Mouse (Mus musculus): Measurements from ENCODE around the gene Fggy. TPM values are rescaled to one million over a fixed set of nuclear protein-coding genes. Genes with fewer than 3 reads are reported as not detected.

Fggy gene
- total and polyA plus RNA-seq, 2 experiments from 2014 or later: 2.7 to 3.9 TPM

- Histone ChIP-seq H3K36me3 (replicated peaks; ENCODE audit: control insufficient read depth, insufficient read depth, low read length) (no peaks in the 10 kb centered on the region), H3K27ac (ENCODE audit: low read depth) (no peak overlapping the region), H3K4me1 (ENCODE audit: control insufficient read depth, insufficient read depth) (no peaks in the 10 kb centered on the region), H3K9me3 (replicated peaks; ENCODE audit: control insufficient read depth, low read length) (no peaks in the 10 kb centered on the region), H3K4me2 (ENCODE audit: low read depth, low read length) (no peak overlapping the region), H3K27me3 (ENCODE audit: control insufficient read depth, insufficient read depth, low read length) (no peaks in the 10 kb centered on the region), H3K4me3 (ENCODE audit: low read depth, low read length) (no peak overlapping the region), H3K9ac (replicated peaks; ENCODE audit: low read depth, low read length) (no peak overlapping the region)
- whole genome bisulfite sequencing: 46% methylated on average over 2 of the region's 2 CpGs
- no peak for TF ChIP-seq CTCF (IDR thresholded peaks at IDR 0.05; ENCODE audit: low read depth)
- TF ChIP-seq EP300 (IDR thresholded peaks at IDR 0.05; ENCODE audit: low read depth): no peak
- DNase-seq (ENCODE audit: low spot score) (no peak), ATAC-seq (ENCODE audit: insufficient read depth, low read depth) (no peak)
Observed at GRCm38 (mm10) chr4:95895199-95895754, 338.0 kb downstream of the Fggy start.

DNA sequence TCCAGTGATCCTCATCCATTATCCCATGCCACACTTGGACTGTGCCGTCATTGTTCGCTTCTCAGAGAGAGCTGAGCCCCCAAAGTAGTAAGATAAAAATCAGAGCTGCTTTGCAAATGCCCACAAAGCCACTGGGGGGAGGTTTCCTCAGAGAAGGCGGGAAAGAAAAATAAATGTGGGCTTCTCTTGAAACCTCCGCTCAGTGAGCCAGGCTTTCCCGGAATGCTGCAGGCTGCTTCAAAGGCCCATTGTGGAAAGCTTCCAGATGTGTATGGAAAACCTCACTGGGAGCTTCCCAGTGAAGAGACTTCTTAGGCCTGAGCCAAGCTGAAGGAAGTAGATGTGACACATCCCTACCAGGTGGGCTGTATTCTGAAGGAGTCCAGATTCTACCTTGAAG lies 339.3 kb downstream of the Fggy start:
- Histone ChIP-seq H3K9ac (replicated peaks; ENCODE audit: low read depth, low read length) (no peak overlapping the region), H3K4me3 (ENCODE audit: low read depth, low read length) (no peak overlapping the region), H3K9me3 (replicated peaks; ENCODE audit: control insufficient read depth, low read length) (no peaks in the 10 kb centered on the region), H3K4me2 (ENCODE audit: low read depth, low read length) (no peak overlapping the region), H3K4me1 (ENCODE audit: control insufficient read depth, insufficient read depth) (no peaks in the 10 kb centered on the region), H3K27me3 (ENCODE audit: control insufficient read depth, insufficient read depth, low read length) (no peaks in the 10 kb centered on the region), H3K36me3 (replicated peaks; ENCODE audit: control insufficient read depth, insufficient read depth, low read length) (no peaks in the 10 kb centered on the region), H3K27ac (ENCODE audit: low read depth) (no peak overlapping the region)
- TF ChIP-seq EP300 (IDR thresholded peaks at IDR 0.05; ENCODE audit: low read depth) (no peak), CTCF (IDR thresholded peaks at IDR 0.05; ENCODE audit: low read depth) (no peak)
- DNase-seq (ENCODE audit: low spot score) (no peak), ATAC-seq (ENCODE audit: insufficient read depth, low read depth) (no peak)
- 48% methylated on average over 5 of the region's 5 CpGs for WGBS

DNA sequence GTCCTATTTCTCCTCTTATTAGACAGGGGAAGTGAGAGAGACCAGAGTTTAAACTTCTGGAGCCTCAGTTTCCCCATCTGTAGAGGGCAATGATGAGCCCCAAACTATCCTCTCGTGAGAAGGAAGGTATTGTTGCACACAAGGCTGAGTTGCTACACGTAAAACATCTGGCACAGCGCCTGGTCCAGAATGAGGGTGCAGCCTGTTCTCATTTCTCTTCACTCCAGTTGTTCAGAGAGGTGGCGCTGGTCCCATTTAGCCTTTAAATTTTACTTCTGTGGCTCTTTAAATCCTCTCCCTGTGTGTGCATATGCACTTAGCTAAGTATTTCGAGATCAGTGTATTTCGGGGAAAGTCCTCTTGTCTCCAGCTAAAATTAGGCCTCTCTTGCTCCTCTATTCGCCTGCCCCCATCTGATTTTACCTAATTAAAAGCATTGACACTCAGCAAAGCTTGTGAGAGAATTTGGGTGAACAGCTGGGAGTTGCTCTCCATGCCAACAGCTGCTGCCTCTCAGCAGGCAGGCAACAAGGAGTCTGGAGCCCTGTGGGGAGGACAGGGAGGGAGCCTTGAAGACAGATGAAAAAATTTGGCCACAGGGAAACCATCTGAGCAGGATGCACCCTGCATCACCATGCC lies 340.0 kb downstream of the Fggy start:
- WGBS: 62% methylated on average over 7 of the region's 7 CpGs
- H3K27ac ChIP-seq (ENCODE audit: low read depth): no peak overlapping the region

GRCm38 (mm10) chr4:95898714-95899113 lies 341.4 kb downstream of the Fggy start:
- H3K9me3 ChIP-seq (replicated peaks; ENCODE audit: control insufficient read depth, low read length): no peaks in the 10 kb centered on the region
- WGBS: 45% methylated on average over 6 of the region's 6 CpGs
- H3K4me1 ChIP-seq (ENCODE audit: control insufficient read depth, insufficient read depth): no peaks in the 10 kb centered on the region
- no peak for DNase-seq (ENCODE audit: low spot score)
- no peak for ATAC-seq (ENCODE audit: insufficient read depth, low read depth)
- H3K27me3 ChIP-seq (ENCODE audit: control insufficient read depth, insufficient read depth, low read length): no peaks in the 10 kb centered on the region
- no peak for TF ChIP-seq CTCF (IDR thresholded peaks at IDR 0.05; ENCODE audit: low read depth)
- no peak for TF ChIP-seq EP300 (IDR thresholded peaks at IDR 0.05; ENCODE audit: low read depth)
- H3K4me3 ChIP-seq (ENCODE audit: low read depth, low read length): no peak overlapping the region
- H3K4me2 ChIP-seq (ENCODE audit: low read depth, low read length): no peak overlapping the region
- no peak overlapping the region for H3K27ac ChIP-seq (ENCODE audit: low read depth)
- no peaks in the 10 kb centered on the region for H3K36me3 ChIP-seq (replicated peaks; ENCODE audit: control insufficient read depth, insufficient read depth, low read length)
- no peak overlapping the region for H3K9ac ChIP-seq (replicated peaks; ENCODE audit: low read depth, low read length)

More for the DNA sequence above, 340.0 kb downstream of the Fggy start:
- DNase-seq (ENCODE audit: low spot score) (no peak), ATAC-seq (ENCODE audit: insufficient read depth, low read depth) (no peak)
- Histone ChIP-seq H3K4me2 (ENCODE audit: low read depth, low read length) (no peak overlapping the region), H3K4me1 (ENCODE audit: control insufficient read depth, insufficient read depth) (no peaks in the 10 kb centered on the region), H3K9ac (replicated peaks; ENCODE audit: low read depth, low read length) (no peak overlapping the region), H3K36me3 (replicated peaks; ENCODE audit: control insufficient read depth, insufficient read depth, low read length) (no peaks in the 10 kb centered on the region), H3K27me3 (ENCODE audit: control insufficient read depth, insufficient read depth, low read length) (no peaks in the 10 kb centered on the region), H3K9me3 (replicated peaks; ENCODE audit: control insufficient read depth, low read length) (no peaks in the 10 kb centered on the region), H3K4me3 (ENCODE audit: low read depth, low read length) (no peak overlapping the region)
- TF ChIP-seq CTCF (IDR thresholded peaks at IDR 0.05; ENCODE audit: low read depth) (no peak), EP300 (IDR thresholded peaks at IDR 0.05; ENCODE audit: low read depth) (no peak)

- Histone ChIP-seq H3K27ac (ENCODE audit: low read depth) (no peak overlapping the region), H3K4me1 (ENCODE audit: control insufficient read depth, insufficient read depth) (no peaks in the 10 kb centered on the region), H3K27me3 (ENCODE audit: control insufficient read depth, insufficient read depth, low read length) (no peaks in the 10 kb centered on the region), H3K4me3 (ENCODE audit: low read depth, low read length) (no peak overlapping the region), H3K9ac (replicated peaks; ENCODE audit: low read depth, low read length) (no peak overlapping the region), H3K4me2 (ENCODE audit: low read depth, low read length) (no peak overlapping the region), H3K36me3 (replicated peaks; ENCODE audit: control insufficient read depth, insufficient read depth, low read length) (no peaks in the 10 kb centered on the region), H3K9me3 (replicated peaks; ENCODE audit: control insufficient read depth, low read length) (no peaks in the 10 kb centered on the region)
- DNase-seq (ENCODE audit: low spot score) (no peak), ATAC-seq (ENCODE audit: insufficient read depth, low read depth) (no peak)
- WGBS: 47% methylated on average over 4 of the region's 4 CpGs
- TF ChIP-seq EP300 (IDR thresholded peaks at IDR 0.05; ENCODE audit: low read depth) (no peak), CTCF (IDR thresholded peaks at IDR 0.05; ENCODE audit: low read depth) (no peak)
Observed at GRCm38 (mm10) chr4:95899926-95900712, 342.8 kb downstream of the Fggy start.
